Mouse (Mus musculus): ENCODE measurements around the gene Pitpnb. TPM values are rescaled to one million over a fixed set of nuclear protein-coding genes. Genes with fewer than 3 reads are reported as not detected.

Pitpnb gene
- total RNA-seq (2017), result 15.3 and 20.6 TPM in 2 replicates

- peak; percentile 92 for ATAC-seq (ENCODE audit: extremely low read depth, insufficient number of reproducible peaks, low FRiP score, poor library complexity, severe bottlenecking)
These were observed at the start of gene Pitpnb for GRCm38 (mm10) chr5:111330417-111331098. Pitpnb (plus strand) TSS chr5:111330763.

GRCm38 (mm10) chr5:111284420-111285175, 46.0 kb upstream of the Pitpnb start:
- ATAC-seq (ENCODE audit: extremely low read depth, insufficient number of reproducible peaks, low FRiP score, poor library complexity, severe bottlenecking), result no peak

GRCm38 (mm10) chr5:111287571-111287970, 43.0 kb upstream of the Pitpnb start:
- ATAC-seq (ENCODE audit: extremely low read depth, insufficient number of reproducible peaks, low FRiP score, poor library complexity, severe bottlenecking), result no peak

- ATAC-seq (ENCODE audit: extremely low read depth, insufficient number of reproducible peaks, low FRiP score, poor library complexity, severe bottlenecking), result no peak
These were observed 42.1 kb upstream of the Pitpnb start for GRCm38 (mm10) chr5:111288486-111288885.

- no peak for ATAC-seq (ENCODE audit: extremely low read depth, insufficient number of reproducible peaks, low FRiP score, poor library complexity, severe bottlenecking)
These were observed 40.5 kb upstream of the Pitpnb start for GRCm38 (mm10) chr5:111290071-111290470.

- no peak for ATAC-seq (ENCODE audit: extremely low read depth, insufficient number of reproducible peaks, low FRiP score, poor library complexity, severe bottlenecking)
These were observed 38.9 kb upstream of the Pitpnb start for GRCm38 (mm10) chr5:111291639-111292038.

DNA sequence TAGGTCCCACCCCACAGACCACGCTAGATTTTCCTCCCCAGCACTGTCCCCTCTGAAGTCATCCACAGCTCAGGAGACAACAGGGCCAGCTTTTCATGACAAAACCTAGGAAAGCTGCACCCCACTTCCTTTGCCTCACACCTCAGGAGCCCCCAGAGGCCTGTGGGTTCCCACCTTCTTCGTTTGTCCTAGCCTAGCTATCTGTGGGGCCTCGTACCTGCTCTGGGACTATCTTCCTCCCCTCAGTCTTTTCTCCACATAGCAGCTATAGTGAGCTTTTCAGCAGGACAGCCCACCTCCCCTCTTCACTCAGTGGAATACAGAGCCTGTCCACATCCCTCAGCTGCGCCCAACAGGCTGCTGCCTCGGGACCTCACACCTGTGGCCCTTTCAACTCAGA, 32.8 kb upstream of the Pitpnb start:
- ATAC-seq (ENCODE audit: extremely low read depth, insufficient number of reproducible peaks, low FRiP score, poor library complexity, severe bottlenecking), result 0 out of 2 replicates have a peak, but pooled peaks have one; percentile 18

DNA sequence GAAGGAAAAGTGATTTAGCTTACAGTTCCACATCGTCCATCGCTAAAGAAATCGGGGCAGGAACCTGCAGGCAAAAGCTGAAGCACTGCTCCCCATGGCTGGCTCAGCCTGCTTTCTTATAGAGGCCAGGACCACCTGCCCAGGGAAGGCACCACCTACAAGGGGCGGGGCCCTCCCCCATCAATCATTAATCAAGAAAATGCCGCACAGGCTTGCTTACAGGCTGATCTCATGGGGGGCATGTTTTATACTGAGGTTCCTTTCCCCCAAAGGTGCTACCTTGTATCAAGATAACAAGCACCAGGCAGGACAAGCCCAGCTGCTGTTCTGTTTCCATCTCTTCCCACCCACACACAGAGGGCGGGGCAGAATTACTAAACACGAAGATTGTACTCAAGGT, 31.9 kb upstream of the Pitpnb start:
- ATAC-seq (ENCODE audit: extremely low read depth, insufficient number of reproducible peaks, low FRiP score, poor library complexity, severe bottlenecking), result no peak

GRCm38 (mm10) chr5:111300776-111301175, 29.8 kb upstream of the Pitpnb start:
- ATAC-seq (ENCODE audit: extremely low read depth, insufficient number of reproducible peaks, low FRiP score, poor library complexity, severe bottlenecking), result no peak

- ATAC-seq (ENCODE audit: extremely low read depth, insufficient number of reproducible peaks, low FRiP score, poor library complexity, severe bottlenecking), result 0 out of 2 replicates have a peak, but pooled peaks have one; percentile 18
These were observed 28.8 kb upstream of the Pitpnb start for GRCm38 (mm10) chr5:111301736-111302135.

GRCm38 (mm10) chr5:111304730-111305129, 25.8 kb upstream of the Pitpnb start:
- no peak for ATAC-seq (ENCODE audit: extremely low read depth, insufficient number of reproducible peaks, low FRiP score, poor library complexity, severe bottlenecking)

DNA sequence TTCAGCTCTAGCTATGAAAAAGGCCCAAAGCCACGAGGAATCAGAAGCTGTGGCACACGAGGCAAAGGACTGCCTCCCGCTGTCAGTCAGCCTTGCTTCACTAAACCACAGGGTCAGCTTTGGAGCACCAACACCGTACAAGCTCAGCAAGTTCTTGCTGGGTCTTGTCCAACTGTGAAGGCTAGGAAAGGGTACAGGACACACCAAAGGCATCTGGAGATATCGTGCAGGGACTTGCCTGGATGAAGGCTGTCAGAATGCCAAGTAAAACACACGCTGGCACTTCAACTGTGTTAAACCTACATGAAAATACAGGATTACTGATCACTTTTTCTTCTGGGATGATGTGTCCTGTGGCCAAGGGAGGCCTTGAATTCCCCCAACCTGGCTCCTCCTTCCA, 20.4 kb upstream of the Pitpnb start:
- ATAC-seq (ENCODE audit: extremely low read depth, insufficient number of reproducible peaks, low FRiP score, poor library complexity, severe bottlenecking), result no peak

- ATAC-seq (ENCODE audit: extremely low read depth, insufficient number of reproducible peaks, low FRiP score, poor library complexity, severe bottlenecking), result no peak
These were observed 16.7 kb upstream of the Pitpnb start for GRCm38 (mm10) chr5:111313833-111314232.

DNA sequence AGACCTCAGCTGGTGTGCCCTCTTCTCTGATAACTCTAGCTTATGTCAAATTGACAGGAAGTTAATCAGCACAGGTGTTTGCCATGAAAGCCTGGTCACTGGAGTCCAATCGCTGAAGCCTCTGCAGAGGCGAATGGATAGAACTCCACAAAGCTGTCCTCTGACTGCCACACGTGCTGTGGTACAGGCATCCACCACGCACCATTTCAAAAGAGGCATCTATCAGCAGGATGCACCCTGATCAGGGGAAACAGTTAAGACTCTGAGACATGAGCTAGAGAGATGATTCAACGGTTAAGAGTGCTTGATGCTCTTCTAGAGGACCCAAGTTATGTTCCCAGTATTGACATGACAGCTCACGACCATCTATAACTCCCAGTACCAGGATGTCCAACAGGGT, 15.5 kb upstream of the Pitpnb start:
- ATAC-seq (ENCODE audit: extremely low read depth, insufficient number of reproducible peaks, low FRiP score, poor library complexity, severe bottlenecking), result no peak

DNA sequence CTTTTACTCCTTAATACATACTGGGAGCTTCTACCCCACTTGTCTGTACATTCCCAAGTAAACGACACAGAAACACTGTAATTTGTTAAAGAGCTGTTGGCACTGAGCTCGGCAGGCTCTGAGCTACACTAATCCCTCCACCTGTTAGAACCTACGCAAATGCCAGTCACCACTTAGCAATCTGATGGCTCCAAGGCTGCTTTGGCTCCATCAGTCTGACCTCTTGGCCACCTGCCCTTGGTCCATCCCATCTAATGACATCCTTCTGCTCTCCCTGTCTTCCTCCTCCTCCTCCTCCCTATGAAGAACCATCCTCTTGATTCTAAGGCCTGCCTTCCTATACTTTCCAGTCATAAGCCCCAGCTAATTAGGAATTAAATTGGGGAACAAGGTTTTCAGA, 13.0 kb upstream of the Pitpnb start:
- no peak for ATAC-seq (ENCODE audit: extremely low read depth, insufficient number of reproducible peaks, low FRiP score, poor library complexity, severe bottlenecking)

- no peak for ATAC-seq (ENCODE audit: extremely low read depth, insufficient number of reproducible peaks, low FRiP score, poor library complexity, severe bottlenecking)
These were observed 11.6 kb upstream of the Pitpnb start for GRCm38 (mm10) chr5:111318946-111319345.

GRCm38 (mm10) chr5:111325813-111326212, 4.8 kb upstream of the Pitpnb start:
- no peak for ATAC-seq (ENCODE audit: extremely low read depth, insufficient number of reproducible peaks, low FRiP score, poor library complexity, severe bottlenecking)

DNA sequence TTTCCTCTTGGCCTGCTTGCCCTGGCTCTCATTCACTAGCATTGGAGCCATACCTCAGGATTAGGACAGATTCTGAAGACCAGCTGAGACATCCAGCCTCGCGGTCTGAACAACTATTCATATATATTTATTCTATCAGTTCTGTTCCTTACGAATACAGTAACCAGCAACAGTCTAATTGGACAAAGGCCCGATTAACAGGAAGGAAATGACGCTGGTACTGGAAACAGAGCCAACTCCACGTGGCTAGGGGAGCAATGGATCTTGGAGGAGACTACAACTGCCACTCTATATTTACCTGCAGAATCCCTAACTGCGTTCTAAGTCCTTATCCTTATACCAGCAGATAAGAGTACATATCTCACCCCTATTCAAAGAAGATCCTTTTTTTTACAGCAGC, 3.1 kb upstream of the Pitpnb start:
- no peak for ATAC-seq (ENCODE audit: extremely low read depth, insufficient number of reproducible peaks, low FRiP score, poor library complexity, severe bottlenecking)

- ATAC-seq (ENCODE audit: extremely low read depth, insufficient number of reproducible peaks, low FRiP score, poor library complexity, severe bottlenecking), result no peak
These were observed 664 bp upstream of the Pitpnb start for GRCm38 (mm10) chr5:111329782-111330416.

GRCm38 (mm10) chr5:111331099-111331435, 504 bp downstream of the Pitpnb start:
- ATAC-seq (ENCODE audit: extremely low read depth, insufficient number of reproducible peaks, low FRiP score, poor library complexity, severe bottlenecking), result no peak
